Mouse (Mus musculus): Measurements from ENCODE around the gene Krtap11-1. TPM values are rescaled to one million over a fixed set of nuclear protein-coding genes. Genes with fewer than 3 reads are reported as not detected.

Krtap11-1 gene
- polyA plus RNA-seq (2017; shearing (Covaris generic)), result not detected

GRCm38 (mm10) chr16:89571083-89571482 lies at the start of gene Krtap11-1:
Krtap11-1 (minus strand) TSS chr16:89571183.

Other genes starting within 250 kb of the Krtap11-1 start
- gene Krtap21-1, start 167.3 kb downstream of the Krtap11-1 start, polyA plus RNA-seq (2017; shearing (Covaris generic)), result not detected
- gene Krtap6-2, start 151.1 kb downstream of the Krtap11-1 start, polyA plus RNA-seq (2017; shearing (Covaris generic)), result not detected
- gene Krtap8-1, start 83.2 kb downstream of the Krtap11-1 start, polyA plus RNA-seq (2017; shearing (Covaris generic)), result not detected
- gene Krtap7-1, start 62.9 kb downstream of the Krtap11-1 start, polyA plus RNA-seq (2017; shearing (Covaris generic)), result not detected